Mouse (Mus musculus): ENCODE measurements around the gene Bola3.

- TF ChIP-seq CTCF (IDR thresholded peaks at IDR 0.05) (no peak), EP300 (IDR thresholded peaks at IDR 0.05) (no peak)
These were observed 22.6 kb upstream of the Bola3 start for GRCm38 (mm10) chr6:83326394-83326736.
